Mouse (Mus musculus): ENCODE results near the gene Oaz2. TPM values are rescaled to one million over a fixed set of nuclear protein-coding genes. Genes with fewer than 3 reads are reported as not detected.
A peak's percentile ranks its signal among the peaks of the same experiment; 100 is the strongest.

Gene Oaz2
- polyA plus RNA-seq, 1 experiment from 2014 or later = 203 TPM

- H3K4me1 ChIP-seq (ENCODE audit: control insufficient read depth, insufficient read depth, low read length) = no peaks in the 10 kb centered on the region
- H3K4me2 ChIP-seq (ENCODE audit: low read depth, low read length) = no peak overlapping the region
- no peak overlapping the region for H3K27ac ChIP-seq (replicated peaks; ENCODE audit: low read depth, low read length)
- no peak overlapping the region for H3K9ac ChIP-seq (ENCODE audit: low read depth, low read length)
- H3K27me3 ChIP-seq (replicated peaks; ENCODE audit: control insufficient read depth, insufficient read depth, low read length) = no peaks in the 10 kb centered on the region
- no peaks in the 10 kb centered on the region for H3K9me3 ChIP-seq (ENCODE audit: control insufficient read depth, low read length)
- no peak for ATAC-seq (ENCODE audit: low read depth)
- H3K36me3 ChIP-seq (ENCODE audit: control insufficient read depth, insufficient read depth, low read length) = peaks cover 66% of the 10 kb centered on the region
- DNase-seq (ENCODE audit: low spot score) = no peak
- WGBS = 90% methylated on average over 7 of the region's 7 CpGs
- H3K4me3 ChIP-seq (ENCODE audit: low read depth, low read length) = no peak overlapping the region
These were observed 35.4 kb downstream of the Oaz2 start for GRCm38 (mm10) chr9:65703241-65703640.

GRCm38 (mm10) chr9:65703926-65704595 is 36.3 kb downstream of the Oaz2 start:
- Histone ChIP-seq H3K4me2 (ENCODE audit: low read depth, low read length) (no peak overlapping the region), H3K27me3 (replicated peaks; ENCODE audit: control insufficient read depth, insufficient read depth, low read length) (no peaks in the 10 kb centered on the region), H3K36me3 (ENCODE audit: control insufficient read depth, insufficient read depth, low read length) (peaks cover 57% of the 10 kb centered on the region), H3K9me3 (ENCODE audit: control insufficient read depth, low read length) (no peaks in the 10 kb centered on the region), H3K9ac (ENCODE audit: low read depth, low read length) (no peak overlapping the region), H3K4me3 (ENCODE audit: low read depth, low read length) (no peak overlapping the region), H3K4me1 (ENCODE audit: control insufficient read depth, insufficient read depth, low read length) (no peaks in the 10 kb centered on the region), H3K27ac (replicated peaks; ENCODE audit: low read depth, low read length) (no peak overlapping the region)
- ATAC-seq (ENCODE audit: low read depth) = no peak
- 88% methylated on average over 24 of the region's 24 CpGs for WGBS
- no peak for DNase-seq (ENCODE audit: low spot score)

GRCm38 (mm10) chr9:65718195-65718594 is 50.4 kb downstream of the Oaz2 start:
- Histone ChIP-seq H3K9ac (ENCODE audit: low read depth, low read length) (no peak overlapping the region), H3K27me3 (replicated peaks; ENCODE audit: control insufficient read depth, insufficient read depth, low read length) (no peaks in the 10 kb centered on the region), H3K9me3 (ENCODE audit: control insufficient read depth, low read length) (no peaks in the 10 kb centered on the region), H3K4me1 (ENCODE audit: control insufficient read depth, insufficient read depth, low read length) (no peaks in the 10 kb centered on the region), H3K36me3 (ENCODE audit: control insufficient read depth, insufficient read depth, low read length) (no peaks in the 10 kb centered on the region), H3K27ac (replicated peaks; ENCODE audit: low read depth, low read length) (no peak overlapping the region), H3K4me2 (ENCODE audit: low read depth, low read length) (no peak overlapping the region), H3K4me3 (ENCODE audit: low read depth, low read length) (no peak overlapping the region)
- DNase-seq (ENCODE audit: low spot score) = no peak
- 96% methylated on average over 5 of the region's 5 CpGs for WGBS
- ATAC-seq (ENCODE audit: low read depth) = no peak

GRCm38 (mm10) chr9:65721161-65721566 is 53.4 kb downstream of the Oaz2 start:
- DNase-seq (ENCODE audit: low spot score) (no peak), ATAC-seq (ENCODE audit: low read depth) (0 out of 2 replicates have a peak, but pooled peaks have one; percentile 2)
- WGBS = 55% methylated on average over 10 of the region's 10 CpGs
- H3K36me3 ChIP-seq (ENCODE audit: control insufficient read depth, insufficient read depth, low read length) = no peaks in the 10 kb centered on the region
- H3K4me2 ChIP-seq (ENCODE audit: low read depth, low read length) = no peak overlapping the region
- H3K4me3 ChIP-seq (ENCODE audit: low read depth, low read length) = no peak overlapping the region
- H3K27me3 ChIP-seq (replicated peaks; ENCODE audit: control insufficient read depth, insufficient read depth, low read length) = no peaks in the 10 kb centered on the region
- H3K9me3 ChIP-seq (ENCODE audit: control insufficient read depth, low read length) = no peaks in the 10 kb centered on the region
- H3K27ac ChIP-seq (replicated peaks; ENCODE audit: low read depth, low read length) = no peak overlapping the region
- 0 out of 2 replicates have a peak, but pooled peaks cover 7% of the 10 kb centered on the region for H3K4me1 ChIP-seq (ENCODE audit: control insufficient read depth, insufficient read depth, low read length)
- no peak overlapping the region for H3K9ac ChIP-seq (ENCODE audit: low read depth, low read length)

- Histone ChIP-seq H3K4me3 (ENCODE audit: low read depth, low read length) (no peak overlapping the region), H3K9me3 (ENCODE audit: control insufficient read depth, low read length) (no peaks in the 10 kb centered on the region), H3K27ac (replicated peaks; ENCODE audit: low read depth, low read length) (peak overlapping the region; percentile 70), H3K36me3 (ENCODE audit: control insufficient read depth, insufficient read depth, low read length) (peaks cover 5% of the 10 kb centered on the region; the same call in 1 of the 2 replicates), H3K4me1 (ENCODE audit: control insufficient read depth, insufficient read depth, low read length) (0 out of 2 replicates have a peak, but pooled peaks cover 7% of the 10 kb centered on the region), H3K27me3 (replicated peaks; ENCODE audit: control insufficient read depth, insufficient read depth, low read length) (no peaks in the 10 kb centered on the region), H3K9ac (ENCODE audit: low read depth, low read length) (no peak overlapping the region), H3K4me2 (ENCODE audit: low read depth, low read length) (no peak overlapping the region)
- WGBS = 36% methylated on average over 8 of the region's 8 CpGs
- DNase-seq (ENCODE audit: low spot score) = peak; percentile 71
- ATAC-seq (ENCODE audit: low read depth) = peak; percentile 55; the same call in 1 of the 2 replicates
These were observed 56.9 kb downstream of the Oaz2 start for GRCm38 (mm10) chr9:65724471-65725290.

- peak overlapping the region; percentile 70; the same call in 1 of the 2 replicates for H3K27ac ChIP-seq (replicated peaks; ENCODE audit: low read depth, low read length)
- no peak overlapping the region for H3K9ac ChIP-seq (ENCODE audit: low read depth, low read length)
- no peak overlapping the region for H3K4me3 ChIP-seq (ENCODE audit: low read depth, low read length)
- no peaks in the 10 kb centered on the region for H3K9me3 ChIP-seq (ENCODE audit: control insufficient read depth, low read length)
- DNase-seq (ENCODE audit: low spot score) (no peak), ATAC-seq (ENCODE audit: low read depth) (no peak)
- peaks cover 7% of the 10 kb centered on the region; the same call in 1 of the 2 replicates for H3K36me3 ChIP-seq (ENCODE audit: control insufficient read depth, insufficient read depth, low read length)
- no peak overlapping the region for H3K4me2 ChIP-seq (ENCODE audit: low read depth, low read length)
- H3K4me1 ChIP-seq (ENCODE audit: control insufficient read depth, insufficient read depth, low read length) = 0 out of 2 replicates have a peak, but pooled peaks cover 7% of the 10 kb centered on the region
- WGBS = 63% methylated on average over 4 of the region's 4 CpGs
- no peaks in the 10 kb centered on the region for H3K27me3 ChIP-seq (replicated peaks; ENCODE audit: control insufficient read depth, insufficient read depth, low read length)
These were observed 57.5 kb downstream of the Oaz2 start for GRCm38 (mm10) chr9:65725291-65725622.

- Histone ChIP-seq H3K9me3 (ENCODE audit: control insufficient read depth, low read length) (no peaks in the 10 kb centered on the region), H3K4me1 (ENCODE audit: control insufficient read depth, insufficient read depth, low read length) (0 out of 2 replicates have a peak, but pooled peaks cover 7% of the 10 kb centered on the region), H3K9ac (ENCODE audit: low read depth, low read length) (no peak overlapping the region), H3K4me2 (ENCODE audit: low read depth, low read length) (no peak overlapping the region), H3K27ac (replicated peaks; ENCODE audit: low read depth, low read length) (no peak overlapping the region), H3K36me3 (ENCODE audit: control insufficient read depth, insufficient read depth, low read length) (peaks cover 10% of the 10 kb centered on the region; the same call in 1 of the 2 replicates), H3K4me3 (ENCODE audit: low read depth, low read length) (no peak overlapping the region), H3K27me3 (replicated peaks; ENCODE audit: control insufficient read depth, insufficient read depth, low read length) (no peaks in the 10 kb centered on the region)
- DNase-seq (ENCODE audit: low spot score) (no peak), ATAC-seq (ENCODE audit: low read depth) (no peak)
- WGBS = 90% methylated on average over 3 of the region's 3 CpGs
These were observed 58.6 kb downstream of the Oaz2 start for GRCm38 (mm10) chr9:65726431-65726830.

- WGBS = 82% methylated on average over 4 of the region's 4 CpGs
- H3K27ac ChIP-seq (replicated peaks; ENCODE audit: low read depth, low read length) = no peak overlapping the region
- H3K27me3 ChIP-seq (replicated peaks; ENCODE audit: control insufficient read depth, insufficient read depth, low read length) = no peaks in the 10 kb centered on the region
- no peak overlapping the region for H3K9ac ChIP-seq (ENCODE audit: low read depth, low read length)
- DNase-seq (ENCODE audit: low spot score) = no peak
- H3K9me3 ChIP-seq (ENCODE audit: control insufficient read depth, low read length) = no peaks in the 10 kb centered on the region
- H3K36me3 ChIP-seq (ENCODE audit: control insufficient read depth, insufficient read depth, low read length) = peaks cover 10% of the 10 kb centered on the region; the same call in 1 of the 2 replicates
- H3K4me3 ChIP-seq (ENCODE audit: low read depth, low read length) = no peak overlapping the region
- 0 out of 2 replicates have a peak, but pooled peaks cover 7% of the 10 kb centered on the region for H3K4me1 ChIP-seq (ENCODE audit: control insufficient read depth, insufficient read depth, low read length)
- no peak for ATAC-seq (ENCODE audit: low read depth)
- no peak overlapping the region for H3K4me2 ChIP-seq (ENCODE audit: low read depth, low read length)
These were observed 59.7 kb downstream of the Oaz2 start for GRCm38 (mm10) chr9:65727491-65727890.
